Mouse (Mus musculus) heart, adult 2 months (tissue): ENCODE data around the gene Prpf4. TPM values are rescaled to one million over a fixed set of nuclear protein-coding genes. Genes with fewer than 3 reads are reported as not detected.
A peak's percentile ranks its signal among the peaks of the same experiment; 100 is the strongest.

ENCODE experiments used
- DNase-seq, 2 experiments: peaks; one replicate each; pipeline ENCODE4 v3.0.0; 2021
- H3K27ac ChIP-seq: fragments of 200-600 bp; 2 replicates; pipeline ENCODE4 v1.8.1; 2022
- H3K27me3 ChIP-seq: fragments of 200-500 bp; 2 replicates; pipeline ENCODE4 v1.6.1; 2012; ENCODE audit warnings: mild to moderate bottlenecking, low read length, inconsistent platforms, mixed read lengths; ENCODE audit not compliant: control insufficient read depth, insufficient read depth
- H3K36me3 ChIP-seq: fragments of 200-500 bp; 2 replicates; pipeline ENCODE4 v1.6.1; 2012; ENCODE audit warnings: low read length, inconsistent platforms; ENCODE audit not compliant: control insufficient read depth, insufficient read depth
- H3K4me1 ChIP-seq: fragments of 200-500 bp; 2 replicates; pipeline ENCODE4 v1.6.1; 2011; ENCODE audit warnings: low read length; ENCODE audit not compliant: control insufficient read depth, insufficient read depth
- H3K4me3 ChIP-seq: fragments of 200-600 bp; 2 replicates; pipeline ENCODE4 v1.8.1; 2022
- H3K79me2 ChIP-seq: fragments of 200-500 bp; replicated peaks from 2 replicates; pipeline ENCODE4 v1.6.1; 2012; ENCODE audit warnings: mild to moderate bottlenecking, inconsistent platforms, low read length, moderate library complexity, mixed read lengths; ENCODE audit not compliant: control insufficient read depth, insufficient read depth
- H3K9ac ChIP-seq: fragments of 200-500 bp; 2 replicates; pipeline ENCODE4 v1.6.1; 2012; ENCODE audit warnings: low read depth, mild to moderate bottlenecking, control low read depth, inconsistent platforms, low read length, mixed read lengths
- CTCF ChIP-seq: fragments of 200-600 bp; IDR thresholded peaks from 2 replicates; pipeline ENCODE4 v1.8.1; 2022; ENCODE audit warnings: antibody characterized with exemption, mild to moderate bottlenecking, moderate library complexity
- EP300 ChIP-seq: fragments of 200-500 bp; IDR thresholded peaks from 2 replicates; pipeline ENCODE4 v1.6.1; 2011; ENCODE audit warnings: low read depth, low read length, control low read depth; ENCODE audit not compliant: insufficient read depth
- POLR2A ChIP-seq: fragments of 200-500 bp; IDR thresholded peaks from 2 replicates; pipeline ENCODE4 v1.6.1; 2011; ENCODE audit warnings: mild to moderate bottlenecking, low read depth, low read length, control low read depth; ENCODE audit not compliant: insufficient read depth
- WGBS: fragments of 180-500 bp; shearing (Covaris S2); methylation state at CpG from one replicate; pipeline ENCODE4 v1.1.7; 2018; 5-methylcytosine and 5-hydroxymethylcytosine counted together
- intact Hi-C: fragments of 180-260 bp; cut with DNase I; formaldehyde crosslinking; loops from one replicate; pipeline ENCODE4 v1.15.1; 2025
- polyA plus RNA-seq: library from polyadenylated mRNA; depleted of rRNA; stranded (reverse); fragments of >200 nt; gene quantifications from 2 replicates; pipeline ENCODE4 v1.2.3, GENCODE M21; 2012
- total RNA-seq, 2 experiments: library from RNA; stranded (reverse); gene quantifications; 2 replicates each; pipeline ENCODE4 v1.2.3; 2021

Prpf4 gene
- total and polyA plus RNA-seq, 3 experiments: 7.4 to 9.9 (median 9.9) TPM

DNA sequence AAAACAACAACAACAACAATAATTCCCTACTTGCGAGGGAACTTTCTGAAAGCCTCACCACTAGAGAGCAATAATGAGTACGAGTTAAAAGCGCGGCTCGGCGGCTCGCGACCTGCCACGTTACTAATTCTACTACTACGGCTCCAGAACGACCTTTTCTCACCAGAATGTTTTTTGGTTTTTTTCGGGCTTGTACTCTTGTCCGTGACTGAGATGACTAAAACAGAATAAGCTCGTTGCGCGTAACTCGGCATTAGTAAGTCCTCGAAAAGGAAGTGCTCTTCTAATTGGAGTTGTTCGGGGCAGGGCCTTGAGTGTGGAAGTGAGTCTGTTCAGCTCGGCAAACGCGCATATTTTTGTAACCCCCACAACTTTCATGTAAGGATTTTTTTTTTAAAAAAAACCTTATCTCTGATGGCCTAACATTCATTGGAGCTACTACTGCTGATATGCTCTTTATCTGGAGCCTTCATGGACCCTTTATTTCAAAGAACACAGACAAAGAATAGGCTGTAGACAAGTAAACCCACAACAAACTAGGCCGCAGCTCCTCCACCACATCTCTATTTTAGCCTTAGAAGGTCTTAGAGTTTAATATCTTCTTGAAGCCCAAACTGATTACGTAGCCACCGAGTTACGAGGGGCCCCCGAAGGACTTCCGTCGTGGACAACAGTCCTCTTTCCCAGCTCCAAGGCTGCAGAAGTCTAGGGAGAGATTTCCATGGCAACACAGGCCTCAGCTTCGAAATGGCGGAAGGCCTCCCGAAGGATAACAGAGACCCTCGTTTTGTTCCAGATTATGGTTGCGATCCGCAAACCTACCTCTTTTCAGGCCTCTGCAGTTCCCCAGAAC is 641 bp upstream of the Prpf4 start:
- Histone ChIP-seq H3K9ac (peak overlapping the region; percentile 79), H3K27me3 (no peaks in the 10 kb centered on the region), H3K4me1 (peaks cover 3% of the 10 kb centered on the region), H3K4me3 (peak overlapping the region; percentile 94), H3K36me3 (peaks cover 7% of the 10 kb centered on the region), H3K79me2 (peaks cover 6% of the 10 kb centered on the region), H3K27ac (peak overlapping the region; percentile 94)
- TF ChIP-seq EP300 (0 out of 2 replicates have a peak, but pooled peaks have one; percentile 28), CTCF (peak; percentile 73), POLR2A (peak; percentile 56)
- peak; percentile 63 to 77 for DNase-seq
- intact Hi-C loops: loop anchor here (5.0 kb wide), 3 partner anchors 61 to 121 kb away; partner anchors contain the start of gene Hdhd3
- under 1% methylated on average over 35 of the region's 35 CpGs for WGBS

DNA sequence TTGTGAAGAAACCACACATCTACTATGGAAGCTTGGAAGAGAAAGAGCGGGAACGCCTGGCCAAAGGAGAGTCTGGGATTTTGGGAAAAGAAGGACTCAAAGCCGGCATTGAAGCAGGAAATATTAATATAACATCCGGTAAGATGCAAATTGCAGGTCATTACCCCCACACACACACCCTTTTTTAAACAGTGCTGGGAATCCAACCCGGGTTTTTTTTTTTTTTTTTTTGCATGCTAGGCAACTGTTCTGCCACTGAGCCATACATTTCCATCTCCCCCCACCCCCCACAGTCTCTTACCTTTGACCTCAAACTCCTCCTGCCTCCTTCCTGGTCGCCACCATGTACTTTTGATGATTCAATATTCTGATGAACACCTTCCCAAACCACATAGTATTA is 1.0 kb downstream of the Prpf4 start:
- Histone ChIP-seq H3K27me3 (no peaks in the 10 kb centered on the region), H3K27ac (peak overlapping the region; percentile 94), H3K79me2 (peaks cover 6% of the 10 kb centered on the region), H3K4me3 (peak overlapping the region; percentile 94), H3K36me3 (peaks cover 8% of the 10 kb centered on the region), H3K4me1 (peaks cover 3% of the 10 kb centered on the region), H3K9ac (no peak overlapping the region; the same call in 1 of the 2 replicates)
- no peak for DNase-seq
- intact Hi-C loops: loop anchor here (5.0 kb wide), 3 partner anchors 62 to 122 kb away; partner anchors contain the start of gene Hdhd3
- WGBS: 28% methylated on average over 6 of the region's 6 CpGs
- TF ChIP-seq POLR2A: no peak
- TF ChIP-seq CTCF: no peak
- TF ChIP-seq EP300: no peak

DNA sequence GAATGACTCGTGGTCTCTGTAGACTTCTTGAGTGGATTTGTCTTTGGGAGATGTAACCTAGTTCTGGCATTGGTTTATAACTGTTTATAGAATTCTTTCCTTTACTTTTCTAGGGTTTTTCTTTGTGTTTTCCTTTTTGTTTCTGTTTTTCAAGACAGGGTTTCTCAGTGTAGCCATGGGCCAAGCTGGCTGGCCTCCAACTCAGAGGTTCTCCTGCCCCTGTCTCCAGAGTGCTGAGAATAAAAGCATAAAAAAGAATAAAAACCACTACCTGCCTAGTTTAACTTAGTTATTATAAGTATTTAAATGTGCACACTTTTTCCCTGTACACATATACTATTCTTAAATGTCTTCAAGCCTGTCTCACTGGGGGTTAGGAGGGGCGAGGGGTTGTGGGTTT is 1.7 kb downstream of the Prpf4 start:
- intact Hi-C loops: no loop called here
- H3K27me3 ChIP-seq: no peaks in the 10 kb centered on the region
- peaks cover 3% of the 10 kb centered on the region for H3K4me1 ChIP-seq
- no peak overlapping the region for H3K9ac ChIP-seq
- no peak for DNase-seq
- H3K36me3 ChIP-seq: peaks cover 11% of the 10 kb centered on the region
- WGBS: 82% methylated on average over 2 of the region's 2 CpGs
- H3K79me2 ChIP-seq: peaks cover 3% of the 10 kb centered on the region
- H3K4me3 ChIP-seq: no peak overlapping the region
- TF ChIP-seq CTCF: no peak
- TF ChIP-seq EP300: no peak
- no peak for TF ChIP-seq POLR2A
- H3K27ac ChIP-seq: no peak overlapping the region

DNA sequence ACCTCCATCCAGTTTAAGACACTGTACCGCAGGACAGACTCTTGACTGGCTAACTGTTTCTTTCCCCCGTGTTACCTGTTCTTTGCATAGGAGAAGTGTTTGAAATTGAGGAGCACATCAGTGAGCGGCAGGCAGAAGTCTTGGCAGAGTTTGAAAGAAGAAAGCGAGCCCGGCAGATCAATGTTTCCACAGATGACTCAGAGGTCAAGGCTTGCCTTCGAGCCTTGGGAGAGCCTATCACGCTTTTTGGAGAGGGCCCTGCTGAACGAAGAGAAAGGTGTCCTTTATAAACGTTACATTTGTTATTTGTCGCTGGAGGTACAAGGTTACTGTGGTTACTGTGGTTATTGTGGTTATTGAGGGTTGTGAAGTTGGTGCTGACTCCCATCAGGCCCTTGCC is 3.0 kb downstream of the Prpf4 start:
- H3K4me3 ChIP-seq: no peak overlapping the region
- peaks cover 3% of the 10 kb centered on the region for H3K4me1 ChIP-seq
- no peak for DNase-seq
- H3K79me2 ChIP-seq: no peaks in the 10 kb centered on the region
- intact Hi-C loops: no loop called here
- TF ChIP-seq POLR2A (no peak), EP300 (no peak), CTCF (no peak)
- H3K36me3 ChIP-seq: peaks cover 11% of the 10 kb centered on the region
- H3K27ac ChIP-seq: no peak overlapping the region
- 86% methylated on average over 10 of the region's 10 CpGs for WGBS
- no peak overlapping the region for H3K9ac ChIP-seq
- no peaks in the 10 kb centered on the region for H3K27me3 ChIP-seq

DNA sequence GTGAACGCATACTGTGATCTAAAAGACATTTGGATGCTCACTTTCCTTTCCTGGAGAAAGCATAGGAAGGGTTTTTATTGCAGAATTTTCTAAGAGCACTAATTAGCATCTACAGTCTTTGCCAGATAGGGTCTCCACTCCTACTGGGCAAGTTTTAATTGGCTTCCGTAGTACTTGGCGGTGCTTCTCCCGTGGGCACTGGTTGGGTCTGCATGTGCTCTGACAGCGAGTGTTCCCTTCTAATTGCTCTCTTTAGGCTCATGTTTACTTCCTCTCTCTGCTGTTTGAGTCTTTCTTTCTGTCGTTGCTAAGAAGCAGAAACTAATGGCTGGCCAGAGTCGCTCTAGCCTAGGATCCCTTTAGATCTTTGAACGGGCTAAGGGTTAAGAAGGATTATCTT is 9.9 kb downstream of the Prpf4 start:
- DNase-seq: no peak
- 91% methylated on average over 8 of the region's 8 CpGs for WGBS
- intact Hi-C loops: no loop called here

DNA sequence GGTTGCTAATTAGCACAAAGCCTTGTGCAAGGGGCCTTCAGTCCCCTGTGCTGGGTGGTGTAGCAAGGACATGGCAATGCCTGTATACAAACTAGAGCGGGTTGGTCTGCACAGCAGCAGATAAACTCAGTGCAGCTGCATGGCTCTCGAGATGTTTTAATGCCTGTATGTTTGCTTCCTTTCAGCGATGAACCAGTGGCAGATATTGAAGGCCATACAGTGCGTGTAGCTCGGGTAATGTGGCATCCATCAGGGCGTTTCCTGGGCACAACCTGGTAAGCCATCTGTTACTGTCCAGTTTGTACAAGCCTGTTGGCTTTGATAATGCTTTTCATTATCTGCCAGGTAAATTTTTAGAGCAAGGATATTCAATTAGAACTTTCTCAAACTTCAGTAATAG is 10.5 kb downstream of the Prpf4 start:
- no peak for DNase-seq
- peaks cover 1% of the 10 kb centered on the region; the same call in 1 of the 2 replicates for H3K4me1 ChIP-seq
- no peaks in the 10 kb centered on the region for H3K79me2 ChIP-seq
- H3K27me3 ChIP-seq: no peaks in the 10 kb centered on the region
- H3K36me3 ChIP-seq: peaks cover 11% of the 10 kb centered on the region
- no peak overlapping the region for H3K4me3 ChIP-seq
- TF ChIP-seq POLR2A: no peak
- no peak for TF ChIP-seq CTCF
- TF ChIP-seq EP300: no peak
- no peak overlapping the region for H3K9ac ChIP-seq
- 91% methylated on average over 6 of the region's 6 CpGs for WGBS
- no peak overlapping the region for H3K27ac ChIP-seq
- intact Hi-C loops: no loop called here

More for the DNA sequence above, 9.9 kb downstream of the Prpf4 start:
- no peak overlapping the region for H3K9ac ChIP-seq
- no peaks in the 10 kb centered on the region for H3K27me3 ChIP-seq
- no peak overlapping the region for H3K4me3 ChIP-seq
- H3K79me2 ChIP-seq: no peaks in the 10 kb centered on the region
- peaks cover 10% of the 10 kb centered on the region for H3K36me3 ChIP-seq
- TF ChIP-seq EP300: no peak
- no peak for TF ChIP-seq POLR2A
- no peak for TF ChIP-seq CTCF
- H3K4me1 ChIP-seq: peaks cover 1% of the 10 kb centered on the region; the same call in 1 of the 2 replicates
- no peak overlapping the region for H3K27ac ChIP-seq
